Mouse (Mus musculus) CD8-positive naive resting alpha-beta T cell, adult 2 months (primary cell): ENCODE data around the gene Agfg2.

Experiments
- DNase-seq, 2 experiments: peaks; one replicate each; pipeline ENCODE4 v3.0.0; 2022; ENCODE audit warnings: low read depth in 2 of 2, low spot score in 2 of 2

The Agfg2 gene

GRCm38 (mm10) chr5:137683388-137684293, 885 bp downstream of the Agfg2 start:
- DNase-seq, result no peak

- no peak for DNase-seq
These were observed 2.0 kb downstream of the Agfg2 start for GRCm38 (mm10) chr5:137682526-137682925.

- no peak for DNase-seq
These were observed 4.8 kb downstream of the Agfg2 start for GRCm38 (mm10) chr5:137679726-137680125.

- DNase-seq, result no peak
These were observed 5.8 kb downstream of the Agfg2 start for GRCm38 (mm10) chr5:137678736-137679135.

GRCm38 (mm10) chr5:137677859-137678258, 6.7 kb downstream of the Agfg2 start:
- DNase-seq, result no peak

- no peak for DNase-seq
These were observed 9.7 kb downstream of the Agfg2 start for GRCm38 (mm10) chr5:137674786-137675185.

- DNase-seq, result no peak
These were observed 11.5 kb downstream of the Agfg2 start for GRCm38 (mm10) chr5:137673015-137673414.

- no peak for DNase-seq
These were observed 12.2 kb downstream of the Agfg2 start for GRCm38 (mm10) chr5:137672361-137672760.

- no peak for DNase-seq
These were observed 12.9 kb downstream of the Agfg2 start for GRCm38 (mm10) chr5:137671443-137672240.

GRCm38 (mm10) chr5:137670240-137670639, 14.3 kb downstream of the Agfg2 start:
- no peak for DNase-seq

GRCm38 (mm10) chr5:137668971-137669370, 15.6 kb downstream of the Agfg2 start:
- no peak for DNase-seq

GRCm38 (mm10) chr5:137663057-137663456, 21.5 kb downstream of the Agfg2 start:
- no peak for DNase-seq

- DNase-seq, result no peak
These were observed 24.4 kb downstream of the Agfg2 start for GRCm38 (mm10) chr5:137660064-137660688.

- DNase-seq, result peak; percentile 30 to 43
These were observed 27.5 kb downstream of the Agfg2 start for GRCm38 (mm10) chr5:137656977-137657376.

- peak in 1 of 2 experiments; percentile 24 for DNase-seq
These were observed 29.8 kb downstream of the Agfg2 start for GRCm38 (mm10) chr5:137654746-137655145.

- DNase-seq, result no peak
These were observed 31.2 kb downstream of the Agfg2 start for GRCm38 (mm10) chr5:137653366-137653765.

GRCm38 (mm10) chr5:137652474-137652873, 32.1 kb downstream of the Agfg2 start:
- no peak for DNase-seq

GRCm38 (mm10) chr5:137649669-137650571, 34.6 kb downstream of the Agfg2 start:
- DNase-seq, result no peak

- DNase-seq, result no peak
These were observed 35.3 kb downstream of the Agfg2 start for GRCm38 (mm10) chr5:137649251-137649650.

- DNase-seq, result no peak
These were observed 36.5 kb downstream of the Agfg2 start for GRCm38 (mm10) chr5:137647827-137648601.
